Mouse (Mus musculus) cerebellum, adult 11 months (tissue): ENCODE data around the gene Ntf5.
A peak's percentile ranks its signal among the peaks of the same experiment; 100 is the strongest.
"Not testable (repeated sequence)": the region's sequence is repeated elsewhere in the genome, so short reads cannot be mapped to it uniquely, and the experiment has no call there.

Experiments used
- DNase-seq: peaks from one replicate; pipeline ENCODE4 v3.0.0; 2022

Gene Ntf5

GRCm38 (mm10) chr7:45413113-45413863, at the start of gene Ntf5:
Gene Ntf5, plus strand, starts transcription at chr7:45413695.
- no peak for DNase-seq

GRCm38 (mm10) chr7:45363983-45364382, 49.5 kb upstream of the Ntf5 start:
- no peak for DNase-seq

- peak; percentile 69 for DNase-seq
Measured at GRCm38 (mm10) chr7:45365742-45366651, 47.5 kb upstream of the Ntf5 start.

- DNase-seq = no peak
Measured at GRCm38 (mm10) chr7:45366652-45367019, 46.9 kb upstream of the Ntf5 start, which contains the start of gene Ppfia3. Gene Ppfia3, minus strand, starts transcription at chr7:45367019.

- peak; percentile 99 for DNase-seq
Measured at GRCm38 (mm10) chr7:45367020-45367880, 46.2 kb upstream of the Ntf5 start.

DNA sequence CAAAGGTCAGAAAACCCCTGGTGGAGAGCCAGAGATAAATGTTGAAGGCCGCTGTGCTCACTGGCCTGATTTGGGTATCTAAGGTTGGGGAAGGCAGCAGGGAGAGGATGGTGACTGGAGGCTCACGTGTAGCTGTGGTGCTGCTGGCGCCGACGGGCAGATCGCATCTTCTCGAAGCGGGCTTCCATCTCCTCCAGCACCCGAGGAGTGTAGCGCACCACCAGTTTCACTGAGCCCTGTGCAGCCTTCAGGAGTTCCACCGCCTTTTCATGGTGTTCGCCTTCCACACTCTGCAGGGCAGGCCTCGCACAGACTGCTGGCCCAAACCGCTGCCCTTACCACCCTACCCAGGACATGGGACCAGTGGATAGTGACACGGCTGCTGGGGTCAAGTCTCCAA, 45.3 kb upstream of the Ntf5 start:
- DNase-seq = no peak

DNA sequence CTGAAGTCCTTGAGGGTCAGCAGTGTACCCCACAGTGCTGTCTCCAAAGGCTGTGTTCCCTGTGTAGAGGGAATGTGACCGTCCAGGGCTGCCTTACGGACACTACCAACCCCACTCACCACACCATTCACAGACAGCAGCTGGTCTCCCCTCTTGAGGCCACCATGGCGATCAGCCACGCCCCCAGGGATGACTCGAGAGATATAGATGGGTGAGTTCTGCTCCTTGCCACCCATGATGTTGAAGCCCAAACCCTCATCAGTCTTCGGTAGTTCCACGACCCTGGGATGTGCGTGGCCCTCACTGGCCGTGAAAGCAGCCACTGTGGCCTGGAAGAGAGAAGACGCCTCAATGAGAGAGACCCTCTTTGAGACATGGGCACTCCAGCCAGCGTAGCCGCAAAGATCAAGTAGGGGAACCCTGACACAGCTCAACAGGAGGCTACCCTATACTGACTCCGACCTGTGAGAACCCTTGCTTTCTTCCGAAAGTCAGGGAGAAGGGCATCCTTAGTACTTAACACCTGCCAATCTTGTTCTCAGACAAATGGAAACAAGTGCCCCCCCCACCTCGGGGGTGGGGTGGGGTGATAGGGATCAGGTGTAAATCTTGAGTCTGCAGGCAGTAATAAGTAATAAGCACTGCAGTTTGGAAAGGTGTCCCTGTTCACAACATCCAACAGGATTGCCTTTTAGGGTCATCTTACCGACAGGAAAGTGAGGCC, 44.3 kb upstream of the Ntf5 start:
- no peak for DNase-seq

DNA sequence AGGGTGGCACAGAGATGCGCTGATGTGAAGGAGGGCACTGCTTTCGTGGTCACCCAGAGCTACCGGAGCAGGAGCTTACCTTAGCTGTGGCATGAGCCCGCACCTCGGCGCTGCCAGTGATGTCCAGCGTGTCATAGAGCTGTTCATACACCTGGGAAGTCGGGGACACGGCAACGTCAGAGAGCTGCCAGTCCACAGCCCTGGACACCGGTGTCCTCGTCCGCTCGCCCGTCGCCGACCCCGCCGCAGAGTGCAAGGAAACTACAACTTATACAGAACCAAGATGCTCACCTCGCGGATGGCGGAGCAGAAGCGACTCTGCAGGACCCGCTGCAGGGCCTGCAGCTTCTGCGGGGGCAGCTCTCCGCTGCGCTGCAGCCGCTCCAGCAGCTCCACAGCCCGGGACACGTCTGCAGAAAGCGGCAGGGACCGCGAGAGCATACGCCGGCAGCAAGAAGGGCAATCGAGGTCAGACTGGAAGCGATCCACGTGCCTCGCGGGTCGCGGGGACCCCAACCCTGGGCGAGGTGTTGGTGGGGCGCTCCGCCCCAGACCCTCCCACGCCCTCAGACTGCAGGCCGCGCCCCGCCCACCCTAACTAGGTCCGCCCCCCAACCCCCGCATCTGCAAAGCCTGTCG, 43.5 kb upstream of the Ntf5 start:
- no peak for DNase-seq

DNA sequence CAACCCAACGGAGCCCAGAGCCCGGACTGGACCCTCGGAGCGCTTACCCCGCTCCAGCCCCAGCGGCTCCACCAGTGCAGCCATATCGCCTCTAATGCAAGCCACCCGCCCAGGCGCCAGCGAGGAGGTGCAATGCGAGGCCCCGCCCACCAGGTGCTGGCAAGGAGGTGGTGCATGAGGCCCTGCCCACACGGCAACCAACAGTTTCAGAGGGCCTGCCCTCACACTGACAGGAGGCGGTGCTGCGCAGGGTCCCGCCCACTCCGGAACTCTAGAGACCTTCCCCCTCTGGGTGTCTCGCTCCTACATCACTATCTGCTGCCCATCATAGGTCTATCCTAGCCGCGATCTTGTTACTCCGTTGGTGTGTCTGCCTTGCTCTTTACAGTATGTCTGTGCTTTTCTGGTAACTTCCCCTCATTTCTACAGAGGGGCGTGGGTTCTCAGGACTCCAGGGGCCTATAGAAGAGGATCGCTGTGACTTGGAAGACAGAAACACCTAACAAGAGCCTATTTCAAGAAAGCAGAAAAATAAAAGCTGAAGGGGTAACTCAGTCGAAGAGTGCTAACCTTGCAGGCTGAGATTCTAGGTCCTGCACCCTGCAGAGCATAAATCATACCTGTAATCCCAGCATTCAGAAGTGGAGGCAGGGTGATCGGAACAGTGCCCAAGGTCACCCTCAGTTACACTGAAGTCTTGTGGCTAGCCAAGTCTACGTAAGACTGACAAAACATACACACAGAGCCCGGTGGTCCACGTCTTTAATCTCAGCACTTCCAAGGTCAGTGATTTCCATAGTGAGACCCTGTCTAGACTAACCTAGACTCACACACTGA, 42.8 kb upstream of the Ntf5 start, which contains the start of gene Lin7b:
Gene Lin7b (minus strand): TSS at position 109 of the 837 bp plus-strand sequence.
- DNase-seq = peak; percentile 89

DNA sequence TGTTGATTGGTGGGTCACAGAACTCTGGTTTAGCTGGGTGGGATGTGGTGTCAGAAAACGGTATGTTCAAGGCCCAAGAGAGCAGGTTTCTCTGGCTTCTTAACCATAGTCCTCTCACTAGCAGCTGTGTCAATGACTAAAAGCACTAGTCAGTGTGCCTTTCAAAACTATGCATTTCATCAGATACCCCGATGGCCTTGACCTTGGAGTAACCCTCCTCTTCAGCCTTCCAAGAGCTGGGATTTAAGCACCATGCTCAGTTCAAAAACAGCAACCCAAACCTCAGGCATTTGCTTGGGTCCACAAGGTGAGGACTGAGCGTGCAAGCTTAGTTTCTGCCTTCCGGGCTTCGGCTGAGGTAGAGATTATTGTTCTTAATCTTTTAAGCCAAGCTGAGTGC, 41.1 kb upstream of the Ntf5 start:
- DNase-seq = no peak

GRCm38 (mm10) chr7:45374620-45375019, 38.9 kb upstream of the Ntf5 start:
- no peak for DNase-seq

DNA sequence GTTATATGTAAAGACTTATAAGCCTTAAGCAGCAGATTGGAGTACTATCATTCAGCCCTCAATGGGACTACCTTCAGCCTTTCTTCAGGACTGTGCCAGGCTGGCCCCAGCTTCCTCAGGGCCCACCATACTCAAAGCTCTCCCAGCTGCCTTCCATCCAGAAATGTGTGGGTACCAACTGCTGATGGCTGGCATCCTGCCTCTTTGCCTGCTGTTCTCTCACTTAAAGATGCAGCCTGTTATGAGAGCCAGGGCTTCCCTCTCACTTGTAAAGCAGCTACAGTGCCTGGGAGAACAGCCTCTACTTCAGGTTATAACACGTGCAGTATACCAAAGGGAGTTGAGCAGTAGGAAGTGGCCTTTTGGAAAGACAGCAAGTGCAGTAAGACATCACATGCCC, 37.4 kb upstream of the Ntf5 start:
- no peak for DNase-seq

DNA sequence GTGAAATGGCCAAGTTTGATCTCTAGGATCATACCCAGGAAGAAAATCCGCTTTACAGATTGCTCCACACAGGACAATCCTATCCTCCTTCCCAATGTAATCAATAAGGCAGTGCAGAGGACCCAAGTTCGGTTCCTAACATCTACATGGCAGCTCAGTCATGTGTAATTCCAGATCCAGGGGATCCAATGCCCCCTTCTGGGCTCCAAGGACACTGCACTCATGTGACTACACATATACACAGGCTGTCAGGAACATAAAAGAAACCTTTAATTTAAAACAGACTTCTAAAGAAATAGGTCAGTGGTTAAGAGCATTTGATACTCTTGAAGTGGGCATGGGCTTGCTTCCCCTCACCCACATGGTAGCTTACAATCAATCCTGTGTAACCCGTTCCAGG, 27.4 kb upstream of the Ntf5 start:
- DNase-seq = no peak

GRCm38 (mm10) chr7:45395129-45395541, 18.4 kb upstream of the Ntf5 start:
- no peak for DNase-seq

- peak; percentile 100 for DNase-seq
Measured at GRCm38 (mm10) chr7:45395578-45396336, 17.7 kb upstream of the Ntf5 start, which contains the start of gene Snrnp70. Gene Snrnp70, minus strand, starts transcription at chr7:45395742.

GRCm38 (mm10) chr7:45396337-45396775, 17.1 kb upstream of the Ntf5 start:
- not testable (repeated sequence) for DNase-seq

GRCm38 (mm10) chr7:45396787-45397186, 16.7 kb upstream of the Ntf5 start:
- no peak for DNase-seq

GRCm38 (mm10) chr7:45401521-45402085, 11.9 kb upstream of the Ntf5 start:
- DNase-seq = no peak

- peak; percentile 34 for DNase-seq
Measured at GRCm38 (mm10) chr7:45403532-45404261, 9.8 kb upstream of the Ntf5 start.
